Mouse (Mus musculus) heart, postnatal 10 days (tissue): ENCODE data around the gene Cep97. TPM values are rescaled to one million over a fixed set of nuclear protein-coding genes. Genes with fewer than 3 reads are reported as not detected.

Experiments used
- total RNA-seq, 2 experiments: library from RNA; stranded (reverse); gene quantifications; 2 replicates each; pipeline ENCODE4 v1.2.3; 2021

Cep97 gene
- total RNA-seq, 2 experiments from 2014 or later: 4.9 to 6.6 TPM

Other genes starting within 250 kb of the Cep97 start
- 1 to 10 TPM; 3.0 to 4.0 TPM for gene Nfkbiz, start 96.0 kb downstream of the Cep97 start, total RNA-seq
- under 1 TPM; 0.43 to 0.77 TPM for gene Nxpe3, start 39.6 kb downstream of the Cep97 start, total RNA-seq
- gene Rpl24, start 31.4 kb upstream of the Cep97 start, total RNA-seq: 100 to 1,000 TPM; 671 to 687 TPM
- 1 to 10 TPM; 9.0 to 9.6 TPM for gene Zbtb11, start 39.0 kb upstream of the Cep97 start, total RNA-seq
- 10 to 100 TPM; 63.5 to 65.0 TPM for gene Pcnp, start 94.9 kb upstream of the Cep97 start, total RNA-seq
- gene Trmt10c, start 103.0 kb upstream of the Cep97 start, total RNA-seq: 10 to 100 TPM; 11.7 to 12.5 TPM
- gene Senp7, start 113.5 kb upstream of the Cep97 start, total RNA-seq: 10 to 100 TPM; 19.8 to 21.6 TPM